Mouse (Mus musculus) liver, embryonic 14.5 days (tissue): ENCODE measurements around the gene Tinagl1. TPM values are rescaled to one million over a fixed set of nuclear protein-coding genes. Genes with fewer than 3 reads are reported as not detected.

Source experiments
- ATAC-seq: fragments of 200-750 bp; cut with Nextera tagmentation; 2 replicates; pipeline ENCODE4 v1.8.0; 2017; ENCODE audit warnings: moderate number of reproducible peaks, mild to moderate bottlenecking, moderate library complexity; ENCODE audit not compliant: insufficient read depth
- DNase-seq, 3 experiments: peaks; one replicate each; pipeline ENCODE4 v3.0.0-alpha.2; 2012 to 2013; ENCODE audit warnings: low read depth in 3 of 3, low spot score in 3 of 3
- H3K27ac ChIP-seq: fragments of 300-500 bp; sonication (generic); 2 replicates; pipeline ENCODE4 v1.5.1; 2014; ENCODE audit warnings: moderate library complexity, mild to moderate bottlenecking, control low read depth, inconsistent platforms
- H3K27me3 ChIP-seq: fragments of 300-500 bp; sonication (generic); 2 replicates; pipeline ENCODE4 v1.6.1; 2014; ENCODE audit warnings: mild to moderate bottlenecking, low read length, moderate library complexity; ENCODE audit not compliant: control insufficient read depth, insufficient read depth
- H3K36me3 ChIP-seq: fragments of 300-500 bp; sonication (generic); replicated peaks from 2 replicates; pipeline ENCODE4 v1.6.1; 2014; ENCODE audit warnings: low read depth; ENCODE audit not compliant: control insufficient read depth, insufficient read depth
- H3K4me1 ChIP-seq, 2 experiments: fragments of 200-500 bp in 1 of 2; fragments of 300-500 bp in 1 of 2; sonication (generic) in 1 of 2; replicated peaks; 2 replicates each; pipeline ENCODE4 v1.6.1; 2012 to 2014; ENCODE audit warnings: antibody characterized with exemption in 1 of 2, inconsistent platforms in 1 of 2, low read length in 1 of 2; ENCODE audit not compliant: control insufficient read depth in 2 of 2, insufficient read depth in 2 of 2
- H3K4me2 ChIP-seq: fragments of 300-500 bp; sonication (generic); 2 replicates; pipeline ENCODE4 v1.6.1; 2014; ENCODE audit warnings: low read depth, mild to moderate bottlenecking, control low read depth, moderate library complexity
- H3K4me3 ChIP-seq, 2 experiments: fragments of 200-500 bp in 1 of 2; fragments of 300-500 bp in 1 of 2; sonication (generic) in 1 of 2; 2 replicates each; pipeline ENCODE4 v1.5.1; 2012 to 2014; ENCODE audit warnings: low read depth in 2 of 2, low read length in 2 of 2, mild to moderate bottlenecking in 2 of 2, control low read depth in 1 of 2, inconsistent platforms in 1 of 2, moderate library complexity in 1 of 2; ENCODE audit not compliant: insufficient read depth in 1 of 2
- H3K9ac ChIP-seq: fragments of 300-500 bp; sonication (generic); replicated peaks from 2 replicates; pipeline ENCODE4 v1.6.1; 2014; ENCODE audit warnings: mild to moderate bottlenecking, control low read depth, moderate library complexity
- H3K9me3 ChIP-seq: fragments of 300-500 bp; sonication (generic); 2 replicates; pipeline ENCODE4 v1.6.1; 2016; ENCODE audit warnings: low read length, mixed read lengths; ENCODE audit not compliant: control insufficient read depth
- CTCF ChIP-seq: IDR thresholded peaks from 2 replicates; pipeline ENCODE4 v1.5.1; 2016; ENCODE audit warnings: antibody characterized with exemption, low read depth, control low read depth
- EP300 ChIP-seq: IDR thresholded peaks from 2 replicates; pipeline ENCODE4 v1.6.1; 2016; ENCODE audit warnings: antibody characterized with exemption, low read depth
- WGBS: fragments of 180-500 bp; shearing (Covaris S2); extraction: QIAGEN DNeasy Blood & Tissue Kit; methylation state at CpG from one replicate; pipeline ENCODE4 v1.1.7; 2014; ENCODE audit not compliant: insufficient replicate concordance; 5-methylcytosine and 5-hydroxymethylcytosine counted together
- polyA plus RNA-seq, 2 experiments: library from polyadenylated mRNA; depleted of rRNA in 1 of 2; stranded (reverse) in 1 of 2; unstranded in 1 of 2; fragments of >200 nt; fragmentation: Nextera tagmentation in 1 of 2; extraction: Ambion mirVana in 1 of 2; gene quantifications; 2 replicates each; pipeline versions ENCODE4 v1.2.1 to v1.2.3; 2012 to 2014

The Tinagl1 gene
- polyA plus RNA-seq, 2 experiments, result 18.2 to 24.4 TPM

- no peaks in the 10 kb centered on the region for H3K27me3 ChIP-seq
- peaks cover 30 to 35% of the 10 kb centered on the region in 2 experiments for H3K4me1 ChIP-seq
- peak; percentile 32 to 47 (median 34) for DNase-seq
- peak; percentile 33 for TF ChIP-seq CTCF
- TF ChIP-seq EP300, result no peak; the same call in 1 of the 2 replicates
- 48% methylated on average over 10 of the region's 10 CpGs for WGBS
- peak; percentile 80 for ATAC-seq
- H3K27ac ChIP-seq, result peak overlapping the region; percentile 83
- H3K4me2 ChIP-seq, result peak overlapping the region; percentile 49
- no peaks in the 10 kb centered on the region for H3K9me3 ChIP-seq
- H3K36me3 ChIP-seq, result no peaks in the 10 kb centered on the region
- no peak overlapping the region for H3K4me3 ChIP-seq
- H3K9ac ChIP-seq, result peak overlapping the region; percentile 45
Observed at GRCm38 (mm10) chr4:130213857-130214256, 38.9 kb upstream of the Tinagl1 start.

- DNase-seq (peak in 2 of 3 experiments; percentile 28 to 44), ATAC-seq (peak; percentile 41; the same call in 1 of the 2 replicates)
- Histone ChIP-seq H3K9ac (no peak overlapping the region), H3K4me3 (no peak overlapping the region), H3K36me3 (no peaks in the 10 kb centered on the region), H3K27ac (peak overlapping the region; percentile 83), H3K4me2 (peak overlapping the region; percentile 49), H3K4me1 (peaks cover 30 to 35% of the 10 kb centered on the region in 2 experiments), H3K9me3 (no peaks in the 10 kb centered on the region), H3K27me3 (no peaks in the 10 kb centered on the region)
- 46% methylated on average over 4 of the region's 4 CpGs for WGBS
- TF ChIP-seq EP300, result peak; percentile 63
- no peak for TF ChIP-seq CTCF
Observed at GRCm38 (mm10) chr4:130213197-130213596, 38.3 kb upstream of the Tinagl1 start.

GRCm38 (mm10) chr4:130212421-130212820 is 37.5 kb upstream of the Tinagl1 start:
- peak; percentile 47; the same call in 1 of the 2 replicates for ATAC-seq
- Histone ChIP-seq H3K27me3 (no peaks in the 10 kb centered on the region), H3K27ac (peak overlapping the region; percentile 21), H3K9me3 (no peaks in the 10 kb centered on the region), H3K4me3 (no peak overlapping the region), H3K9ac (no peak overlapping the region), H3K36me3 (no peaks in the 10 kb centered on the region), H3K4me2 (no peak overlapping the region; the same call in 1 of the 2 replicates), H3K4me1 (peaks cover 30 to 35% of the 10 kb centered on the region in 2 experiments)
- WGBS, result 53% methylated on average over 7 of the region's 7 CpGs
- peak in 2 of 3 experiments; percentile 28 to 52 for DNase-seq
- TF ChIP-seq CTCF (peak; percentile 26; the same call in 1 of the 2 replicates), EP300 (no peak)

GRCm38 (mm10) chr4:130211870-130212269 is 36.9 kb upstream of the Tinagl1 start:
- H3K4me1 ChIP-seq, result peaks cover 30 to 35% of the 10 kb centered on the region in 2 experiments
- WGBS, result 55% methylated on average over 2 of the region's 2 CpGs
- H3K36me3 ChIP-seq, result no peaks in the 10 kb centered on the region
- ATAC-seq (peak; percentile 44; the same call in 1 of the 2 replicates), DNase-seq (no peak)
- 0 out of 2 replicates have a peak overlapping the region, but pooled peaks have one; percentile 12 for H3K9ac ChIP-seq
- TF ChIP-seq CTCF (no peak), EP300 (peak; percentile 14; the same call in 1 of the 2 replicates)
- no peaks in the 10 kb centered on the region for H3K9me3 ChIP-seq
- H3K27ac ChIP-seq, result peak overlapping the region; percentile 21
- no peak overlapping the region; the same call in 1 of the 2 replicates for H3K4me2 ChIP-seq
- H3K27me3 ChIP-seq, result no peaks in the 10 kb centered on the region
- H3K4me3 ChIP-seq, result no peak overlapping the region

DNA sequence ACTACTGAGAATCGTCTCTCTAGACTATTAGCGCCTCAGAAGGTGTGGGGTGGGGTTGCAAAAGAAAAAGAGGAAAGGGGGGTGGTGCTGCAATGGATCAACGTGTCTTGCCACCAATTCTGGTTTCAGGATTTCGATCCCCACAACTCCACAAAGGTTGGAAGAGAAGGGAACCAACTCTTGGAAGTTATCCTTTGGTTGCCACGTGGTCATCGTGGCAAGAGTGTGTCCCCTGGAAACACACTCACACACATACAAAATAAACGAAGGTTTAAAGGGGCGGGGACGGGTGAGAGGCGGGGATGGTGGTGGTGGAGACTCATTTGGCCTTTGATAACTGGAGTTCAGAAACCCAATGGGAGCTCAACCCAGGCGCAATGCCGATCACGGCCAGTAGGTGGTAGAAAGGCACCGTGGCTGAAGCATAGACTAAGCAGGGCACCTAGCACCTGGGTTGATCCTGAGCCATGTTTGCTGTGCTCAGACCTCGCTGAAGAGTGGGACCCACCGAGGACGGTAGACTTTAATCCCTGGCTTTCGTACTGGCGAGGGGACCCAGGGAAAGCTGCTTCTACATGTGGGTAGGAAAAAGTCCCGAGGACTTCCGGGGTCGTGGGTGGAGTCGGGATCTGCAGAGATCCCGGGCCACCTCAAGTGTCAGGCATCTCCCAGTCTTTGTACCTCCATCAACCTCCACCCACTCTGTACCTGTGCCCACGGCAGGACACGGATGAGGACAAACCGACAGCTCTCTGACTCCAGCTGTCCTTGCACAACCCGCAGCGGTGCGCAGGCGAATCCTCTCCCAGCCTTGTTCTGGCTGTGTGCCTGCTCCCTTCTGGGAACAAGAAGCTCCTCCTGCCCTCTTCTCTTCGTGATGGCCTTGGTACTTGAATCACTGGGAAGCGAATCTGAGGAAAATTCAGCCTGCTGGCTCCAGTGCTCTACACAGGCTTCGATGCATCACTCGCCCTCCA is 24.1 kb upstream of the Tinagl1 start:
- H3K4me3 ChIP-seq, result no peak overlapping the region
- H3K36me3 ChIP-seq, result no peaks in the 10 kb centered on the region
- H3K27ac ChIP-seq, result no peak overlapping the region
- DNase-seq (peak; percentile 41 to 64 (median 42)), ATAC-seq (peak; percentile 68)
- no peaks in the 10 kb centered on the region for H3K9me3 ChIP-seq
- WGBS, result 17% methylated on average over 35 of the region's 35 CpGs
- H3K27me3 ChIP-seq, result peaks cover 17% of the 10 kb centered on the region
- H3K4me1 ChIP-seq, result no peaks in the 10 kb centered on the region
- no peak overlapping the region for H3K9ac ChIP-seq
- TF ChIP-seq CTCF (peak; percentile 99), EP300 (no peak)
- H3K4me2 ChIP-seq, result peak overlapping the region; percentile 23; the same call in 1 of the 2 replicates
